Mouse (Mus musculus): ENCODE data around the gene Cryl1.
A peak's percentile ranks its signal among the peaks of the same experiment; 100 is the strongest.

The Cryl1 gene

DNA sequence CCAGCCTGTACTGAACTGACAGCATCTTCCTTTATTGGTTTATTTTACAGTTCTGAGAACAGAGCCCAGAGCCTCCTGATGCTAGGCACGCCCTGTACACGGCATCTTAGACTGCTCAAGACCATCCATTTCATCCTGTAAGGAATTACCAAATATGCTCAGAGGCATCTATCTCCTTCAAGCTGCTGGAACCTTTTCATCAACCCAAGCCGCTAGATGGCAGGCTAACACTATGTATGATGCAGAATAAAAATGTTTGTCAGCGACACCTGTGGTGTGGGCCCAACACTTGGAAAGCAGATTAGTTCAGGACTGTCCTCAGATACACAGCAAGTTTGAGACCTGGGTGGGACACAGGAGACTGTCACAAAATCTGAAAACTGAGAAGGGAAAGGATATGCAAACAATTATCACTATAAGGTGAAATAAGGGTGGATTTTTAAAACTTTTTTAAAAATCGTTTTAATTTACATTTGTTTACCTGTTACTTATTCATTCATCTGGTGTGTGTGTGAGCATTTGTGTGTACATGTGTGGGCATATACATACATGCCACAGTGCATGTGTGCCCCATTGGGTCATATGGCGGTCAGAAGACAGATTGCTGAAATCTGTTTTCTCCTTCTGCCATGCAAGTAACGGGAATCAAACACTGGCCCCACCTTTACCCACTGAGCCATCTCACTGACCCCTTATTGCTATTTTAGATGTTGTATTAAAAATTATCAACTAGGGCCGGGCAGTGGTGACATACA is 25.8 kb downstream of the Cryl1 start:
- peak; percentile 93 for DNase-seq (ENCODE audit: low spot score)

DNA sequence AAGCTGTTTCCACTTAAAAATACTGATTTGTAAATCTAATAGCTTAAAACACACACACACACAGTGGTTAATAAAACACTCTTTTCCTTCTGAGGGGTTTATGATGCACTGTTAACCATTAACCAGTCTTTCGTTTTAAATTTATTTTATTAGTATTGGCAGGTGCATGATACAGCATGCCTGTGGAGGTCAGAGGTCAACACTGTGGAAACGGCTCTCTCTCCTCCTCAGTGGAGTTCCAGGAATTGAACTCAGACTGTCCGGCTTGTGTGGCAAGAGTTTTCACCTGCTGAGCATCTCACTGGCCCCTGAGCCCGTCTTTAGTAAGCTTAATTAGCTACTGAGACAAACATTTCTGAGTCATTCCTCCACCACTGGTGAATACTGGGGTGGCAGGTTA is 31.0 kb downstream of the Cryl1 start:
- DNase-seq (ENCODE audit: low spot score): no peak

DNA sequence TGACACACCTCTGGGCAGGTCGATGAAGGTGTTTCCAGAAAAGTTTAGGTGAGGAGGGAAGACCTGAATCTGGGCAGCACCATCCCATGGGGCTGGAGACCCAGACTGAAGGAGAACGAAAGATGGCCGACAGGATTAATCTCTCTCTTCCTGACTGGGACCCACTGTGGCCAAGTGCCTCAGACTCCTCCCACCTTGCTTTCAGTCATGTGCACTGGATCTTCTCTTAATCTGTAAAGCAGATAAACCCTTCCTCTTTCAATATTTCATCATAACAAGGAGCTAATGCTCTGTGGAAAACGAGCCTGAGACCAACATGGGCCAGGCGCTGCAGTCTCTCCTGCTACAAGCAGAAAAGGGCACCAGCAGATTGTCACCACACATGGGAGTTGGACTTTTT is 31.6 kb downstream of the Cryl1 start:
- DNase-seq (ENCODE audit: low spot score): no peak

DNA sequence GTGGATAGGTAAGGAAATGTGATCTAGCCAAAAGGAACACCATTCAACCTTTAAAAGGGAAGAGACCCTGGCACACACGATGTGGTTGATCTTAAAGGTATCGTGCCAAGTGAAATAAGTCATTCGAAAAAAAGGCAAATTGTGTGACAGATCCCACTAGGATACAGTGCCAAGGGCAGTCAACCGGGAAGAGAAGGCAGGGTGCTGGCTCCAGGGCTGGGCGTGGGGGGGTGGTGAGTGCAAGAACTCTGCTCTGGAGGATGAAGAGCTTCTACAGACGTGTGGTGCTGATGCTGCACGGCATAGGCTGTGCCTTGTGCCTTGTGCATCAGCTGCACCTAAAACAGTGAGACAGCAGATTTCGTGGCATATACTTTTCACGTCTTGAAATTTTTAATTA is 33.0 kb downstream of the Cryl1 start:
- DNase-seq (ENCODE audit: low spot score): no peak

DNA sequence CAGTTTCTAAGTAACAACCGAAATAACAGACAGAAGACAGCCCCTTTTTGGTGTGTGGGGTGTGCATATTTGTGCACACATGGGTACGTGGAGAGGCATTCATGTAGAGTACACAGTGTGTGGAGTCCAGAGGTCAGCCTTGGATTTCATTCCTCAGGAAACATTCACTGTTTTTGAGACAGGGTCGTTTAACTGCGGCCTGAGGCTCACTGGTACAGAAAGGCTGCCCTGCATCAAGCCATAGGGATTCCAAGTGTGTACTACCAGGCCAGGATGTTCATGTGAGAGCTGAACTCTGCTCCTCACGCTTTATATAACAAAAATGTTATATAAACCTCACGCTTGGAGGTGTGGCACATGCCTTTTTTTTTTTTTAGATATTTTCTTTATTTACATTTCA is 34.5 kb downstream of the Cryl1 start:
- no peak for DNase-seq (ENCODE audit: low spot score)

DNA sequence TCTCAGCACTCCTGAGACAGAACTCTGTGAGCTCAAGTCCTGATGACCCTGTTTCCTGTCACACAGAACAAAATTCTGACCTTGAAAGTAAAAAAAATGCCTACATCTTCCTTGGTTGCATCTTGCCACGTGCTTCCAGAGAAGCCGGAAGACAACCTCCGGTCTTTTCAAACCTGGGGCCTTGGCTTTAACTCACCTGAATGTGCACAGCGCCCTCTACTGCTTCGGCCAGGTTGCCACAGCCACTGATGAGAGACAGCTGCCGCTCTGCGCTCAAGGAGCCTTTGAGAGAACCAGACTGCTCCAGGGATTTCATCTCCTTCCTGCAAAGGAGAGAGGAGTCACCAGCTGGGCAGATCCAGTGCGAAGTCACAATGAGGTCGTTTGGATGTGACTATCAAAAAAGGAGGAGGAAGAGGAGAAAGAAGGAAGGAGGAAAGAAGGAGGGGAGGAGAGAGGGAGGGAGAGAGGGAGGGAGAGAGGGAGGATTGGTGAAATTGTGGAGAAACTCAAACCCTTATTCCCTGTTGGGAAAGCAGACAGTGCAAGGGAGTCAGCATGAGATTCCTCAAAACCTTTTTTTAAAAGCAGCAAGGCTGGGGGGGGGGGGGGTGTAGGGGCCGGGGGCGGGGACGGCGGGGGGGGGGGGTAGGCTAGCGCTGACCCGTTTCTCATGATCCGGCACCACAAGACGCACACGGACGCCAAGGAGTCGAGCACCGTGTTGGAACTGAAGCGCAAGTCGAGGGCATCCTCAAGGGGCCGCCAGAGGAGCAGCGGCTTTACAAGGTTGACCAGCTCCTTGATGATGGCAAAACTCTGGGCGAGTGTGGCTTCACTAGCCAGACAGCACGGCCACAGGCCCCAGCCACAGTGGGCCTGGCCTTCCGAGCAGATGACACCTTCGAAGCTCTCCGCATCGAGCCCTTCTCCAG is 35.3 kb downstream of the Cryl1 start:
- peak; percentile 95 for DNase-seq (ENCODE audit: low spot score)

DNA sequence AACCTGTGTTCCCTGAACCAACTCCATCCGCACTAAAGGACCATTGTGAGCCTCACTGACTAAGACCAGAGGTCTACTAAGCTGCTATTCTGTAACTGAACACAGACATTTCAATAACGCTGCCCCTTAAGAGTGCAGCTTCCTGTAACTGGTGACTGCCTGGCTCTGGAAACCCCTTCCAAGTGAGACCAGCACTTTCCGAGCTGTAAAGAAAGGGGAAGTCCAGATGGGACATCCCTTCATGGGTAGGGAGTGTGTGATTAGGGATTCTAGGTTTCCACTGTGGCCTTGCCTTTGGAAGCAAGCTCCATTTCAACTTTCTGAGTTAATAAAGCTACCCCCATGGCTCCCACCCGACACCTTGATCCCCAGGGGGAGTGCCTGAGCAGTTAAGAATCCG is 41.3 kb downstream of the Cryl1 start:
- no peak for DNase-seq (ENCODE audit: low spot score)

DNA sequence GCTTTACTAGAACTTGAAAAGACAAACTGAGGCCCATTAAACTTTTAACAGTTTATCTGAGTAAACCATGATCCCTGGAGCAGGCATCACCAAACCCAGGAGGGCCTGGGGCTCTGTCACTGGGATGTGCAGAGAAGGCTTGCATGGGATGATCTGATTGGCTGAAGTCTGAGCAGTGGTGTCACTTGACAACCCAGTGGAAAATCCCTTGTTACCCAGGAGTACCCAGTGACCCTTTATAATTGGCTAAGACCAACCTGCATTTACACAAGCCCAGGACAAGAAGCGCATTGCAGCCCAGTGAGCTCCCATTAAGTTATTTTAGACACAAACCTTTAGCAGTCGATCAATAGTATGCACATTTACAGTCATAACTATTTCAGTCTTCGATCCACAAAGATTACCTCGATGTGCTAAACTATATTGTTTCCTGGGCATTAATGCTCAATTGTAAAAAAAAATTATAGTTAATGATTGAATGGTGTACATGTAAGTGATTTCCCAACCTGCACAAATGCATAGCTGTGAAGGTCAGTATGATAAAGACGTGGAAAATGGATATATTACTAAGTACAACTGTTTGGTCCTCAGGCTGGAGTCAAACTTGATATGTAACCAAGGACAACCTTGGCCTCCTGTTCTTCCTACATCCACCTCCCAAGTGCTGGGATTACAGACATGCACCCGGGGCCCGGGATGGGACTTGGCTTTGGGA is 46.7 kb downstream of the Cryl1 start:
- DNase-seq (ENCODE audit: low spot score): peak; percentile 69

DNA sequence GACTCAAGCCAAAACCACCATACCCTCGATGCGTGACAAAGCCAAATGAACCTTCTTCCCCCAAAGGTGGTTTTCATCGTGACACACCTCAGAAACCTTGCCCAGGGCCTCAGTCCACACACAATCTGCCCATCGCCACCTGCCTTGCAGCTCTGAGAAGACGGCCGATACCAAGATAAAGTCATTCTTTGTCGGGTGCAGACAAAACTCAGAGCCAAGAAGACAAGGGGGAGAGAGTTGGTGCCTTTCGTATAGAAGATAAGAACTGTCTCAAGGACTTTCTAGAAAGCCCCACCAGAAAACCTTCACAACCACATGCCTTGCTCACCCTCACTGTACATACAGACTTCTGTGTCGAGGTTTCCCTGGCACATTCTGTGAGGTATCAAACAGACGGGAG is 48.4 kb downstream of the Cryl1 start:
- DNase-seq (ENCODE audit: low spot score): no peak

DNA sequence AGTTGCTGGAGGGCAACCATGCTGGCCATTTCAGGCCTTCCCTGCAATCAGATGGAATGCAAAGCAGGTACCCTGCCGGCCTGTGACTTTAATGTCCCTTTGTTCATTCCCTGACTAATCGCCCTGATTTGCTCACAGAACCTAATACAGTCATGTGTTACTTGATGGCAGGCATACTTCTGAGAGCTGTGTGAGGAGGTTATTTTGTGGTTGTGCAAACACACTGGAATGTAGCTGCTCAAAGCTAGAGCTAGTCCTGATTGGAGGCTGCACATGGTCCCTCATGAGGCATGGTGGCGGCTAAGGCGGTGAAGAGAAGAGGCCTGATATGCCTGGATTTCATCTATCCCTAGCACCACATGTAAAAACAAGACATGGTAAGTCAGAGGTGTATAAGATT is 50.2 kb downstream of the Cryl1 start:
- no peak for DNase-seq (ENCODE audit: low spot score)

DNA sequence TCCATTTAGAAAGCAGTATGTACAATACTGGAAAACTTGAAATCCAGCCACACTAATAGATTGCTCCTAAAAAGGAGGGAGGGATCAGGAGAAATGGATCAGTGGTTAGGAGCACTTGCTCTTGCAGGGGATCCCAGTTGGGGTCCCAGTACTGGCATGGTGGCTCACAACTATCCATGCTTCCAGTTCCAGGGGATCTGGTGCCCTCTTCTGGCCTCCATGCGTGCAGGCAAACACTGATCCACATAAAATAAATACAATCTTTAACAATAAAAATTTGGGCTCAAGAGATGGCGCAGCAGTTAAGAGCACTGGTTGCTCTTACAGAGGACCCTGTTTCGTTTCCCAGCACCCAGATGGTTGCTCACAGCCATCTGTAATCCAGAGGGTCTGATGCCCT is 52.2 kb downstream of the Cryl1 start:
- no peak for DNase-seq (ENCODE audit: low spot score)

DNA sequence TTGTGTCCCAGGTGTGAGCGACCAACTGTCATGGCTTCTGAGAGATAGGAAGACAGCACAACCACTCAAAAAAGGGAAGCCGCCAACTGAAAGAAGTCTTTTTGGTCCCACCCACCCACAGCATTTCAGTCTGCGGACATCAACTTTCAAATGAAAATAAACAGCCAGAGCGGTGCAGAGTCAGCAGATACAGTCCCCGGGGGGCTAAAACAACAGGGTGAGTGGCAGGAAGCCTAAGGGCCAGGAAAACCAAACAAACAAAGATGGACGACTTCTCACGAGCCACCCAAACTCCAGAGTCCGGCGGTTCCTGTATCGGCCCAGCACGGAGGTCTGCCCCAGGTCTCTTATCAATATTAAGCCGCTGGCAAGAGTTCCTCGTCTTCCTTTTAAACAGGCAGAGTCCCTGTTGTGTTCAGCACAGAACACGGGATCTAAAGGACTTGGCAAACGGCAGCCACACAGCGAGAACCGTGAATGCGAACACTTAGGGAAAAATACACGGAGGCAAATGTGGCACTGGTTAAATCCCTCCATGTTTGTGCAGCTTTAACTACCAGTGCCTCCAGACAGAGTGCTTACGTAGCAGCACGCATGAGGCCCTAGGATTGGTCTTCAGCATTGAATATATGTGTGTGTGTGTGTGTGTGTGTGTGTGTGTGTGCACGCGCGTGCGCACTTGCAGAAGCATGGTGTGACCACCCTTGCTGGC is 53.4 kb downstream of the Cryl1 start:
- peak; percentile 60 for DNase-seq (ENCODE audit: low spot score)

DNA sequence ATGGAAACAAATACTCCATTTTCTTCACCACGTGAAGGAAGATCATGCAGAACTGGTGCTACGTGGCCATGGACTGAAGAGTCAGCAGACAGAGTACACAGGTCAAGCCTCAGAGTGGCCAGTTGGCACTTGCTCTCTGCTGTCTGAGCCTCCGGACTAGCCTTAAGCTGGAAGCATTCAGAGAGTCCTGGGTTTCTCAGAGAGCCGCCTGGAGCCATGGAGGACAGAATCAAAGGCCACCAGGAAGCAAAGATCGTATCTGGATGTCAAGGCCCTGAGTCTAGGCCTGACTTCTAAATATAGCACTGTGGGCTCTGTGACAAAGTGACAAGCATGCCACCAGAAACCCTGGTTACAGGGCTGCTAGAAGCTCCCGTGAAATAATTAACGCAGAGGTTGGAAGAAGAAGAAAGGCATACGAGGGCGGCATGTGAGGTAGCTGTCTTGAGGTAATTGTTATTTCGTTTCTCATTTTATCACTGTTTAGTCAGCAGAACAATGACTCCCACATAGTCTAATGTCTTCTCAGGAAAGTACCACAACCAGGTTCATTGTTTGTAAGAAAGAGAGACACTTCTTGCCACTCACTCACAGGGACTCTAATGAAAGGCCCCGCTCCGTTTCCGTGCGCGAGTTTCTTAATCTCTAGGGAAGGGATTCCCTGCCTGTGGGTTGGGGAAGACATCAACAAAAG is 55.1 kb downstream of the Cryl1 start:
- DNase-seq (ENCODE audit: low spot score): peak; percentile 42

DNA sequence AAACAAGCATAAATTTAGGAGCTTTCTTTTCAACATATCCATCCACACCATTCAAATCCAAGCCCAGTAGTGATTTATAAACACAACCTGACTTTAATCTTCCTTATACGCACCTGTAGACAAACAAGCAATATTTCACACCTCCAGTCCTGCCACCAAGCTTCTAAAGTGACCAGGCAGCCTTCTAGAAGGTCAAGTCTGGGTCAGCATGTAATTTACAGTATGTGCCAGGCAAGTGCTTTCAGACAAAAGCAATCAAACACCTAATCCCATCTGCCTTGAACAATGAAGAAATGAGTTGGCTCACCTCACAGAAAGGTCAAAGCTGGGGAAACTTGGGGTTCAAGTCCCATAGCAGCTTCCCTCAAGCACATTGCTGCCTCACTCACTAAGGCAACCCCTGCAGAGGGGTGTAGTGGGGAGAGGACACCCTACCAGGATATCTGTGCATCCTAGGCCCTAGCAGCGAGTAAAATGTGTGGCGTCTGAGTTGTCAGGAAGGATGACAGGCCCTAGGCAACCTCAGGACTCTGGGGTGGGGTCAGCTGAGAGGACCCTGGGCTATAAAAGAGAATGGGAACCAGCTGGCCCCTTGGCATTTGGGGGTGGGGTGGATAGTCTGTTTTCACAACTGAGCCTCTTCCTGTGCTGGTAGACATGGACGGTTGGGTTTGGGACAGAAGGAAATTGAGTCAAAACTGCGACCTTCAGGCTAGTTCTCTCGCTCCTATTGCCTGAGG is 55.8 kb downstream of the Cryl1 start:
- DNase-seq (ENCODE audit: low spot score): peak; percentile 61

DNA sequence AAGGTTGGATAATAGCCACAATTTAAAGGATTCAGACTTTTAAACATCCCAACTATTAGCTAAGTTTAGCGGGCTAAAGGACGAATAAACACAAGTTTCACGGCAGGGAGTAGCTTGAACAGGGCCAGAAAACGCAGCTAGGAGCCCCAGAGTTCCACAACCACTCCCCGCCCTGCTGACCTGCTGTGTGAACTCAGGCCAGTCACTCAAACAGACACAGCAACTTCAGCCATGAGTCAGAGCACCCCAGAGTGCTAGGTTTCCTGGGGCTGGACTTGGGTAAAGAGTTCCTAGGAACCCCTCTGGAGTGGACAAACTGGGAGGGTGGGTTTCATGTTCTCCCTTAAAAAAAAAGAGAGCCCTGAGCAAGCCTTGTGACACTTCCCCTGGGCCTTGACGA is 59.7 kb downstream of the Cryl1 start:
- DNase-seq (ENCODE audit: low spot score): no peak

DNA sequence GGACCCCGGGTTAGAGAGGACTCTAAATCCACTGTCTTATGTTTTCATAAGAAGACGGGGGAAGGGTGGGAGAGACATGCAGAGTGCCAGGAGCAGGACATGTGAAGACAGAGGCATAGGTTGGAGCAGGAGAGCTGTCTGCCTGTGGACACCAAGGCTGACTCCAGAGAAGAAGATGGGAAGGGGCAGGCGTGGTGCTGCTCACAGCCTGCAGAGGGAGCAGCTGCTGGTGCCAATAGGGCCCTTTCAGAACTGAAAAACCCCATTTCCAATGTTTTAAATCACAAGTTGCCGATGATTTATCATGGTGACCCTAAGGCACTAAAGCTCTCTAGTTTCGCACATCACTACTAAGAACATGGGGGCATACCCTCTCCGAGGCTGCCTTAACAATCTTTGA is 63.5 kb downstream of the Cryl1 start:
- DNase-seq (ENCODE audit: low spot score): no peak

DNA sequence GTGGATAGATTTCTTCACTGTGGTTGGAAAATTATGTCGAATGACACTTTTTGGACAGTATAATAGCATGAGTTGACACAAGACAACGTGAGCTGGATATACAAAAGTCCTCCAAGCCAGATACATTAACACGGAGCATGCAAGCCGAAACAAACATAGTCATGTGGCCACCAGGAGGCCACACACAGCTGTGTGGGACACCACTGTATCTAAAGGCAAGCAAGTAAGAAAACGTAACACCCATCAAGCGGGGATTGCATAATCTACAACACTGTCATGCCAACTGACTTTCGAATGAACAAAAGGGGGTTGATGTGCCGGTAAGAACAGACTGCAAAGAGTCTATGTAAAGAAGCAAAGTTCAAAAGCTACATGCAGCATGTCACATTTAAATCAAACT is 65.8 kb downstream of the Cryl1 start:
- no peak for DNase-seq (ENCODE audit: low spot score)

DNA sequence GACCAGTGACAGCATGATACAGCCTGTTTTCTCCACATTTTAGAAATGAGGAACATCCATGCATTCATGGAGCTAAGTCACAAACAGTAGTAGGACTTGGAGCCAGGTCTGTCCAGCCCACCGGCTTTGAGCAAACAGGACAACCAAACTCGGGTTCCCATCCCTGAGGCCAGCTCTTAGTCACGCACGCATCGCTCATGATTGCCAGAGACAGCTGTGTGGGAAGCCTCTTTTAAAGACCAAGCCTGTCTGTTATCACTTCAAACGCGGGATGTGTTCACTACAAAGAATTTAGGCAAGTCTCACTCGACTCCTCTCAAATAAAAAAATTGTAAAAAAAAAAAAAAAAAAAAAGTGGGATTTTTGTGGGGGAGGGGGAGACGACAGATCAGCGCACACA is 67.2 kb downstream of the Cryl1 start:
- DNase-seq (ENCODE audit: low spot score): no peak

DNA sequence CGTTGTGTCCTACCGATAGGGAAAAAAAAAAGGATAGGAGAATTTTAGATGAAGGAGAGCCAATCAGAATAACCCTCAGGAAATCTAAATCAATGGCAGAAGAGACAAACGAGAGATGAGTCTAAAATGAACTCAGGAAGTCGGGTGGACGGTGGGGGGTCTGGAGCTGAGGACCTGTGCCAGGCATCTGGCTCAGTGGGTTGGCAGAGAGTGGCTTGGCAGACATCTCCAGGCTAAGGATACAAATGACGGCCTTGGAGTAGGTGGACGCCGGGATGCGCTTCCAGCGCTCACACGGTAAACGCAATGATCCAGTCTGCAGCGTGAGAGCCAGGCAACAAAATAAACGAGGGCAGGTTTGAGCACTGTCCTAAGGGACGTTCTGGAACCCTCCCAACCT is 68.7 kb downstream of the Cryl1 start:
- no peak for DNase-seq (ENCODE audit: low spot score)

DNA sequence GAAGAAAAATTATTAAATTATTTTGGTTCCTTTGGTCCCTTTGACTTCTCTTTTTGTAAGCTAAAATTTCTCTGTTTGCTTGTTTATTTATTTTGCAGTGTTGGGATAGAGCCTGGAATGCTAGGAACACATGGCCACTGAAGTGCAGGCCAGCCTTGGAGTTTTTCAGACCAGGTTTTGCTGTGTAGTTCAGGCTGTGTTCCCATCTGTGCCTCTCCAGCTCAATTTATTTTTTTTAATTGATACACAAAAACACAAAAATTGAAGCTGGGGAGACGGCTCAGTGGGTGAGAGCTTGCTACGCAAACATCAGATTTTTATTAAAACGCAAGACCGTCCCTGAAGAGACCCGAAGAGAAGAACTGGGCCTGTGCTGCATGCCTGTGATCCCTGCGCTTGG is 71.6 kb downstream of the Cryl1 start:
- no peak for DNase-seq (ENCODE audit: low spot score)

DNA sequence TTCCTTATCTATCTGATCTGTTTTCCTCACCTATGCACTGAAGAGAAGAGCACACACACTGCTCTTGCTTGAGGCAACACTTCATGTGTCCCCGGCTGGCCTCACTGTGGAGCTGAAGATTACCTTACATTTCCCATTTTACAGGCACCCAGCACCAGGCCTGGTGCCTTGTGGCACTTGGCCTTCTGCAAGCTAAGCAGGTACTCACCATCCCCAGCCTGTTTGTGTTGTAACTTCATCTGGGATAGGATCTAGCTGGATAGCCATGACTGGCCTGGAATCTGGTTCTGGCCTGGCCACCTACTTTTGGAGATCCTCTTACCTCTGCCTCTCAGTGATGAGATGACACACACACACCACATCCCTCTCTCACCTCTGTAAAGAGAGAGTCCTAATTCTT is 79.5 kb downstream of the Cryl1 start:
- no peak for DNase-seq (ENCODE audit: low spot score)

Data from embryo, embryonic 10.5 days (tissue).